8 mouse cellular contexts compared by ENCODE assay signal in the genomic region with DNA sequence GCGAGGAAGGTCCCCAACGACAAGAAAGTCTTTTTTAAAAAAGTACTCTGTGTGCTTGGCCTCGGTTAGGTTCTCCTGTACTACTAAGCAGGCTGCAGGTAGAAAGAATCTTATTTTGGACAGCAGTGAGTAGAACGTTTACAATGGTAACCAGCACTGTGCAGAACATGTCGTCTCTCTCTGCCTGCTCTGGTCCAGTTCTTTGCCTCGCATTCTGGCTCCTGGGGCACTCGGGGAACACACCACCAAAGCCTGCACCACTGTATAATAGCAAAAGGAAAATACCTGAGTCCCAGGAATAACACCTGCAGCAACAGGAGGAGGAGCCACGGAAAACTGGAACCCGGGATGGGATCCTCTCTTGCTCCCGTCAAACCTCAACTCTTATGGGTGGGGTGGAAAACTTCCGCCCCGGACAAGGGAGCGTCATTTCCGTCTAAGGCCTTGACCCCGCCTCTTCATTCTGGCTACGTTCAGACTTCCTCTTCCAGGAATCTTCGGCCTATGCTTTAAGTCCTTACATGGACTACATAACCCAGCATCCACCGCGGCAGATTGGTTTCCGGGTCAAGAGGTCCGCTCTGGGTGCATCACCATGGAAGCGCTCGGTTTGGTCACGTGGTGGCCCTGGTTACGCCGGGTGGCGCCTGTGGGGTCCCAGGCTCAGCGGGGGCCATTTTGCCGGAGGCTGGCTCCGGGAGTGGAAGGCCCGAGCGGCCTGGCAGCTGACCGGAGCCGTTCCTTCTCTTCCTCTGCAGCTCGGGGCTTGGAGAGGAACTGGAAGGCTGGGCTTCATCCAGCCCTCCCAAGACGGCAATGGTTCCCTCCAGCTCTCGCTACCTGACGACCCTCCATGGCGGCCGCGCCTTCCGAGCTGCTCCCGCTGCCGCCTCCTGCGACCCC. TPM values are rescaled to one million over a fixed set of nuclear protein-coding genes. Genes with fewer than 3 reads are reported as not detected.
DNase-seq lines count a peak whose midpoint lies in the region; ATAC-seq and TF ChIP-seq lines count a peak whose summit lies in the region.

TSS of gene Klhl28 (minus strand) at position 411 of the 903 bp plus-strand sequence.
TSS of gene Togaram1 (plus strand) at position 681 of the 903 bp plus-strand sequence.

- no peaks in the 10 kb centered on the region for H3K9me3 ChIP-seq in ES-E14 (ENCODE audit: control insufficient read depth, insufficient read depth, low read depth, low read length)
- no peaks in the 10 kb centered on the region for H3K9me3 ChIP-seq in forebrain, embryonic 15.5 days

- ATAC-seq in forebrain, embryonic 15.5 days (replicated peaks) = peak; percentile 100
- ATAC-seq in neutrophil, adult 5-6 weeks (ENCODE audit: extremely low read depth, insufficient number of reproducible peaks, low FRiP score, poor library complexity, severe bottlenecking) = peak; percentile 98

- intact Hi-C loops in heart, postnatal 25 days (cut with DNase I) = loop anchor here (2.0 to 10.0 kb wide), 4 partner anchors 47 to 209 kb away; partner anchors contain the start of genes Fkbp3, Mis18bp1 and Prpf39

- in situ Hi-C loops in ES-E14 (cut with MboI; ENCODE audit: low sequenced_read_pairs in 2 of 2, unreplicated experiment in 2 of 2) = no loop called here

- H3K36me3 ChIP-seq in ES-E14 (ENCODE audit: control insufficient read depth, insufficient read depth, low read length, poor library complexity, severe bottlenecking) = peaks cover 5% of the 10 kb centered on the region; the same call in 1 of the 2 replicates
- H3K36me3 ChIP-seq in forebrain, embryonic 15.5 days = no peaks in the 10 kb centered on the region

- TF ChIP-seq CTCF in lung, adult 2 months (IDR thresholded peaks at IDR 0.05; ENCODE audit: insufficient read depth, low read length) = no peak

- H3K4me2 ChIP-seq in forebrain, embryonic 15.5 days (replicated peaks) = peak within 1 kb of the TSS; percentile 88

- peak within 1 kb of the TSS; percentile 89 for H3K9ac ChIP-seq in ES-E14 (ENCODE audit: insufficient read depth, low read depth, low read length, poor library complexity, severe bottlenecking)
- H3K9ac ChIP-seq in forebrain, embryonic 15.5 days (replicated peaks) = peak within 1 kb of the TSS; percentile 68

- peaks cover 0 to 2% of the 10 kb centered on the region in 2 experiments; a peak in 1 of 4 replicates for H3K4me1 ChIP-seq in ES-E14 (ENCODE audit: control insufficient read depth in 2 of 2, insufficient read depth in 2 of 2, low read length in 2 of 2, poor library complexity in 1 of 2)
- peaks cover 47% of the 10 kb centered on the region for H3K4me1 ChIP-seq in forebrain, embryonic 15.5 days
- no peaks in the 10 kb centered on the region for H3K4me1 ChIP-seq in lung, adult 2 months (ENCODE audit: control insufficient read depth, insufficient read depth, low read length)

- peak; percentile 99 for DNase-seq in ES-E14 (ENCODE audit: low read depth, low spot score)
- DNase-seq in cerebellum, adult 11-12 months = peak; percentile 98
- peak; percentile 99 for DNase-seq in heart, postnatal 25 days (ENCODE audit: low spot score)
- peak; percentile 99 to 100 for DNase-seq in layer of hippocampus, adult 18-20 months (ENCODE audit: low spot score in 2 of 2)
- DNase-seq in lung, adult 2 months = peak; percentile 99
- DNase-seq in thymus, adult 18-20 months = peak; percentile 99

- peak within 1 kb of the TSS; percentile 82 to 90 for H3K4me3 ChIP-seq in ES-E14 (ENCODE audit: insufficient read depth in 1 of 2, low read depth in 1 of 2, low read length in 2 of 2, poor library complexity in 1 of 2, severe bottlenecking in 1 of 2)
- peak within 1 kb of the TSS; percentile 98 for H3K4me3 ChIP-seq in forebrain, embryonic 15.5 days
- peak within 1 kb of the TSS; percentile 95 for H3K4me3 ChIP-seq in lung, adult 2 months (replicated peaks; ENCODE audit: extremely low read depth, low read depth, low read length)

- TF ChIP-seq POLR2A in lung, adult 2 months (IDR thresholded peaks at IDR 0.05; ENCODE audit: borderline replicate concordance, extremely low read depth, low read depth, low read length) = peak; percentile 86

- no peaks in the 10 kb centered on the region for H3K27me3 ChIP-seq in forebrain, embryonic 15.5 days

- peak within 1 kb of the TSS; percentile 76; the same call in 1 of the 2 replicates for H3K27ac ChIP-seq in ES-E14 (ENCODE audit: insufficient read depth, low read depth, low read length, poor library complexity, severe bottlenecking)
- peak within 1 kb of the TSS; percentile 87 for H3K27ac ChIP-seq in forebrain, embryonic 15.5 days (replicated peaks)

- WGBS in forebrain, embryonic 15.5 days = under 1% methylated on average over 45 of the region's 45 CpGs
- under 1% methylated on average over 45 of the region's 45 CpGs for WGBS in lung, adult 2 months

TF ChIP-seq in ES-E14, 5 proteins besides CTCF, POLR2A, EP300 and RAD21:
- TF ChIP-seq CHD2 (IDR thresholded peaks at IDR 0.05; ENCODE audit: low read depth, low read length) (peak; percentile 72; the same call in 1 of the 2 replicates), HCFC1 (IDR thresholded peaks at IDR 0.05; ENCODE audit: borderline replicate concordance, insufficient read depth, low read length) (peak; percentile 97), ZC3H11A (IDR thresholded peaks at IDR 0.05; ENCODE audit: borderline replicate concordance, low read depth, low read length) (no peak), MAFK (IDR thresholded peaks at IDR 0.05; ENCODE audit: insufficient read depth, low read depth, low read length) (no peak), ZNF384 (IDR thresholded peaks at IDR 0.05; ENCODE audit: low read depth, low read length) (no peak)

RNA-seq across cellular contexts. Expression of gene Klhl28, which starts in this region (rescaled TPM):
- total RNA-seq in ES-E14 (2012; rRNA removed) = 9.4 and 10.9 TPM in 2 replicates
- 27.8 and 29.0 TPM in 2 replicates for polyA plus RNA-seq in forebrain, embryonic 15.5 days (2015; fragmentation: Nextera tagmentation; extraction: Ambion mirVana)
- 10 to 100 TPM; 11.7 to 14.1 TPM for total RNA-seq in heart, postnatal 25 days (2021)
- total RNA-seq in layer of hippocampus, adult 18-20 months (2021) = 10 to 100 TPM; 24.2 to 25.0 TPM
- 1.8 and 3.8 TPM in 2 replicates for polyA plus RNA-seq in lung, adult 2 months (2012; rRNA removed)
- 36.1 and 39.7 TPM in 2 replicates for total RNA-seq in neutrophil, adult 5-6 weeks (2017)

RNA-seq across cellular contexts. Expression of gene Togaram1, which starts in this region (rescaled TPM):
- total RNA-seq in ES-E14 (2012; rRNA removed) = 28.7 and 31.8 TPM in 2 replicates
- polyA plus RNA-seq in forebrain, embryonic 15.5 days (2015; fragmentation: Nextera tagmentation; extraction: Ambion mirVana) = 23.0 and 26.5 TPM in 2 replicates
- 10 to 100 TPM; 11.4 to 16.5 TPM for total RNA-seq in heart, postnatal 25 days (2021)
- total RNA-seq in layer of hippocampus, adult 18-20 months (2021) = 10 to 100 TPM; 50.7 to 52.4 TPM
- polyA plus RNA-seq in lung, adult 2 months (2012; rRNA removed) = 5.8 and 6.4 TPM in 2 replicates
- total RNA-seq in neutrophil, adult 5-6 weeks (2017) = 39.0 and 48.9 TPM in 2 replicates

Comparison
In these comparisons a context has a peak if more than half of its experiments do, and no peak if none do; other contexts are left out.
1. Peak in every context shown above with its lines: DNase-seq, ATAC-seq, H3K4me3 ChIP-seq and H3K27ac ChIP-seq.